Mouse (Mus musculus): ENCODE data around the gene Steap3.
A peak's percentile ranks its signal among the peaks of the same experiment; 100 is the strongest.
"Not testable (repeated sequence)": the region's sequence is repeated elsewhere in the genome, so short reads cannot be mapped to it uniquely, and the experiment has no call there.

Gene Steap3

GRCm38 (mm10) chr1:120272605-120273004, at the start of gene Steap3:
Steap3 (minus strand) TSS chr1:120272705.
- DNase-seq (ENCODE audit: low spot score in 2 of 2): no peak

GRCm38 (mm10) chr1:120321270-120322021, 48.9 kb upstream of the Steap3 start:
- no peak for DNase-seq (ENCODE audit: low spot score in 2 of 2)

- DNase-seq (ENCODE audit: low spot score in 2 of 2): no peak
Measured at GRCm38 (mm10) chr1:120305801-120306200, 33.3 kb upstream of the Steap3 start.

- DNase-seq (ENCODE audit: low spot score in 2 of 2): no peak
Measured at GRCm38 (mm10) chr1:120296936-120297335, 24.4 kb upstream of the Steap3 start.

GRCm38 (mm10) chr1:120293803-120294202, 21.3 kb upstream of the Steap3 start:
- DNase-seq (ENCODE audit: low spot score in 2 of 2): peak in 1 of 2 experiments; percentile 17

- no peak for DNase-seq (ENCODE audit: low spot score in 2 of 2)
Measured at GRCm38 (mm10) chr1:120291709-120292108, 19.2 kb upstream of the Steap3 start.

GRCm38 (mm10) chr1:120289843-120290242, 17.3 kb upstream of the Steap3 start:
- no peak for DNase-seq (ENCODE audit: low spot score in 2 of 2)

GRCm38 (mm10) chr1:120287679-120288078, 15.2 kb upstream of the Steap3 start:
- DNase-seq (ENCODE audit: low spot score in 2 of 2): no peak

- not testable (repeated sequence) for DNase-seq (ENCODE audit: low spot score in 2 of 2)
Measured at GRCm38 (mm10) chr1:120276058-120276457, 3.6 kb upstream of the Steap3 start.

GRCm38 (mm10) chr1:120275224-120275623, 2.7 kb upstream of the Steap3 start:
- no peak for DNase-seq (ENCODE audit: low spot score in 2 of 2)

- DNase-seq (ENCODE audit: low spot score in 2 of 2): peak; percentile 40 to 46
Measured at GRCm38 (mm10) chr1:120270882-120271281, 1.6 kb downstream of the Steap3 start.

GRCm38 (mm10) chr1:120270115-120270514, 2.4 kb downstream of the Steap3 start:
- peak; percentile 45 to 47 for DNase-seq (ENCODE audit: low spot score in 2 of 2)

- no peak for DNase-seq (ENCODE audit: low spot score in 2 of 2)
Measured at GRCm38 (mm10) chr1:120267631-120268030, 4.9 kb downstream of the Steap3 start.

GRCm38 (mm10) chr1:120266460-120266859, 6.0 kb downstream of the Steap3 start:
- no peak for DNase-seq (ENCODE audit: low spot score in 2 of 2)

GRCm38 (mm10) chr1:120264861-120265686, 7.4 kb downstream of the Steap3 start:
- DNase-seq (ENCODE audit: low spot score in 2 of 2): peak; percentile 87 to 93

- DNase-seq (ENCODE audit: low spot score in 2 of 2): no peak
Measured at GRCm38 (mm10) chr1:120263226-120263625, 9.3 kb downstream of the Steap3 start.

GRCm38 (mm10) chr1:120261166-120261565, 11.3 kb downstream of the Steap3 start:
- DNase-seq (ENCODE audit: low spot score in 2 of 2): no peak

GRCm38 (mm10) chr1:120259249-120259648, 13.3 kb downstream of the Steap3 start:
- peak; percentile 35 to 36 for DNase-seq (ENCODE audit: low spot score in 2 of 2)

GRCm38 (mm10) chr1:120258744-120259143, 13.8 kb downstream of the Steap3 start:
- peak; percentile 54 for DNase-seq (ENCODE audit: low spot score in 2 of 2)

GRCm38 (mm10) chr1:120258245-120258644, 14.3 kb downstream of the Steap3 start:
- no peak for DNase-seq (ENCODE audit: low spot score in 2 of 2)

- DNase-seq (ENCODE audit: low spot score in 2 of 2): no peak
Measured at GRCm38 (mm10) chr1:120253751-120254150, 18.8 kb downstream of the Steap3 start.

GRCm38 (mm10) chr1:120252519-120253160, 19.9 kb downstream of the Steap3 start:
- peak in 1 of 2 experiments; percentile 45 for DNase-seq (ENCODE audit: low spot score in 2 of 2)

Data from spleen, postnatal 10 days (tissue).